Mouse (Mus musculus): Measurements from ENCODE around the gene Fzd1.

DNA sequence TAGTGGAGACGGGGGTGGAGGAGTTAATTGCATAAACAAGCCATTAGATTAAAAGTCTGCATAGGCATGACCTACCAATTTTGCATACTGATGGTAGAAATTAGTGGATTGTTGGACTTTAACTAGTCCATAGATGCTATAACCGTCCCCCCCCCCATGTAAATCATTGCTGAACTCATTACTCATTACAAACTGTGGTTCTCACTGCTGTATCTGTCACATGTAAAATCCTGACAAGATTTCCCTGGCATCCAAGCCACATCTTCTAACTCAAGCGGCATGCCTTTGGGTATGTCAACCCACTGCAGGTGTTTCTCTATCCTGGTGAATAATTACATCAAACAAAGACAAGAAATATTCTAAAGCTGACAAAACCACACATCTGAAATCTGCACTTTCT, 26.8 kb downstream of the Fzd1 start:
- no peak for TF ChIP-seq POLR2A (IDR thresholded peaks at IDR 0.05; ENCODE audit: insufficient read depth, low read depth, low read length)
- TF ChIP-seq CTCF (IDR thresholded peaks at IDR 0.05) = no peak

Data from heart, adult 2 months (tissue).